Mouse (Mus musculus): ENCODE measurements around the gene Prss12. TPM values are rescaled to one million over a fixed set of nuclear protein-coding genes. Genes with fewer than 3 reads are reported as not detected.

Prss12 gene
- polyA plus RNA-seq, 1 experiment from 2014 or later, result 5.2 TPM

Other genes starting within 250 kb of the Prss12 start
- gene Synpo2, start 210.8 kb upstream of the Prss12 start, polyA plus RNA-seq (2016; fragmentation: Nextera tagmentation; extraction: Ambion mirVana), result 3.3 and 4.8 TPM in 2 replicates
- 21.6 and 23.1 TPM in 2 replicates for gene Sec24d, start 179.5 kb upstream of the Prss12 start, polyA plus RNA-seq (2016; fragmentation: Nextera tagmentation; extraction: Ambion mirVana)
- gene Mettl14, start 60.8 kb upstream of the Prss12 start, polyA plus RNA-seq (2016; fragmentation: Nextera tagmentation; extraction: Ambion mirVana), result 36.3 and 38.6 TPM in 2 replicates
- gene Ndst3, start 243.9 kb downstream of the Prss12 start, polyA plus RNA-seq (2016; fragmentation: Nextera tagmentation; extraction: Ambion mirVana), result 3.5 and 10.1 TPM in 2 replicates

Data from midbrain, embryonic 10.5 days (tissue).